Mouse (Mus musculus) liver, embryonic 14.5 days (tissue): ENCODE data around the gene Cacnb2.

Source experiments
- CTCF ChIP-seq: IDR thresholded peaks from 2 replicates; pipeline ENCODE4 v1.5.1; 2016; ENCODE audit warnings: antibody characterized with exemption, low read depth, control low read depth
- EP300 ChIP-seq: IDR thresholded peaks from 2 replicates; pipeline ENCODE4 v1.6.1; 2016; ENCODE audit warnings: antibody characterized with exemption, low read depth

DNA sequence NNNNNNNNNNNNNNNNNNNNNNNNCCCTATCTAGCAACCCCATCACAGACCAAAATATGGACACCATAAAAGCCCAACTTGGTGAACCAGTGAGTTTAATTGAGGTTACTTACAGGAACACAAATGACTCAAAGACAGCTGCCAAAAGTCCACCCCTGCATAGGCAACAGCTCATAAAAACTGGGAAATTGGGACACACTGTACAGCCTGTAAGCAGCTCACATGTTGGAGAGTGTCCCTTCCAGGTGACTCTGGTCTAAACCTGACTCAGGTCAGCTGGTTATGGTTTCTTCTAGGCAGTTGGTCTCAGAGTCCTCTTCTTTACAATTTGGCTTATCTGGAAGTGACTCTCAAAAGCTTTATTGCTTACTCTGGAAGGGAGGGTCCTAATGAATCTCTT lies 212.1 kb downstream of the Cacnb2 start:
- TF ChIP-seq CTCF (no peak), EP300 (no peak)
